Mouse (Mus musculus) left cerebral cortex, adult 9 months (tissue): Measurements from ENCODE around the gene Kctd6.
"Not testable (repeated sequence)": the region's sequence is repeated elsewhere in the genome, so short reads cannot be mapped to it uniquely, and the experiment has no call there.

Source experiments
- DNase-seq, 2 experiments: peaks; one replicate each; pipeline ENCODE4 v3.0.0; 2022; ENCODE audit warnings: low spot score in 2 of 2

Gene Kctd6

DNA sequence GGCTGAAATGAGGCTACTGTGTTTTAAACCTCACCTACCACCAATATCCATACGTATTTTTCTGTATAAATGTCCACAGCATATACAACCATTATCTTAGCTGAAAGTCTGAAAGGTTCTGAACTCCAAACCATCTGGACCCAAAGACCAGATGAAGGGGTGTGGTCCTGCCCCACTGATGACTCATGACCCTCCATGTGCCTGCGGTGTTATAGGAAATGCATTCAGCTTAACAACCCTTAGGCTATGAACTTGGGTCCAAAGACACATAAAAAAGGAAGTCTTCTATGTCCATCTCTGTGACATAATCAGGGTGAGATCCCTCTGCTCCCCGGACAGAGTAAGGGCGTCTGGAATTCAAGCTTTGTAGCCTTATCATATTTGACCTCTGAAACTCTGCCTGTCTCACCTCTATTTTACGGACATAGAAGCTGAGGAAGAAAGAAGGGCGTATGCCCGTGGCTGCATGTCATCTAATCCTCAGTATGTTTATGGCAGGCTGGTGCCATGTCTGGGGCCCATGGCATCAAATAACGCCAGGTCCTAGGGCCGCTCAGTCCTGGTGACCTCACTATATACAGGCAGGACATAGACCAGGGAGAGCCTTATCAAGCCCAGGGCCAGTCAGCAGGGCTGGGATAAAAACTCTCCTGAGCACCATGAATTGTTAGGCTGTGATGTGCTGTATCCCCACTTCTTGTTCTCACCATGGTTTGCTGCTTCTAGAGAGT is 36.4 kb downstream of the Kctd6 start:
- DNase-seq, result no peak

DNA sequence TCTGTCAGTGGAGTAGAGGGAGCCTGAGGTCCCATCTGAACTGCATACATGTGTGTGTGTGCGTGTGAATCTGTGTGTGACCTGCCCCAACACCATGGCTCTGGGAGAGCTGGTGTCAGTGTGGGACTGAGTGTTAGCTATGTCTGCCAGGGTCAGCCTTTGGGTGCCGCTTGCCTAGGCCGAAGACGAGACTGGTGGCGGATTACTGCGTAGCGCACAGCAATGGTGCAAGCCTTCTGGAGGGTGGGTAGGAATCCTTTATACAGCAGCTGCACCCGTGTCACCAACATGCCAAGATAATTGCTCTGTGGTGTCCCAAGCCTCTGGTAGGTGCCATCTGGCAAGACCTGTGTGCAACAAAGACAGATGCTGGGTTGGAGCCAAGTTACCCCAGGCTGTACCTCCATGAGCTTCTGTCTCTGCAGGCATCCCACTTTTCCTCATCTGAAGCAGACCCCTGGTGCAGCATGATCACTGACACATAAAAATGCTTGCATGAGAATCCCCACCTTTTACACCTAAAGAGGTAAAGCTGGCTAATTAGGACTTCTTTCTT is 37.5 kb downstream of the Kctd6 start:
- no peak for DNase-seq

DNA sequence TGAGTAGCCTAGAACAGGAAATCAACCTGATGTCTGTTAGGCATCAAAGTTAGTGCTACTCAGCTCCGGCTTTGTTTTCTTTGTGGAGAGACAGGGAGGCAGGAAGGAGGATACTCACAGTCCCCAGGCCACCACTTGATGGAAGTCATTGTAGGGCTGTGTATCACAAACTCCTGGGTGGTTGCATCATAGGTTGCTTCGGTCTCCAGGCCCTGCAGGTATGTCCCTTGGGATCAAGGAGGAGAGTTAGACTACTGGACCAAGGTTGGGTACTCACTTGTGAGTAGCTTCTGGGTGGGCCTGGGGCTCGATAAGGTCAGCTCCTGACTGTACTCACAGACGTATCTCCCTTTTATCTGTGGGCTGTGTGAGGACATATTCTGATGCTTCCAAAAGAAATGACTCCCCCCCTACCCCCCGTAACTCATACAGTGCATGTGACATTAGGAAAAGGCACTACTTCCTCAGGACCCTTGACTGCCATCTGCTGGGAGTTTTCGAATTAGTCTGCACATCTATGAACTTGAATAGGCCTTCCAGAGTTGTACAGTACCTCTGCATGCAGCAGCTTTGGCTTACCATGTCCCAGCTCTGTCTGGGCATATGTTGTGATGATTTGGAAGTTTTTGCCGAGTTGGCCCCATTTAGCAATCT is 41.3 kb downstream of the Kctd6 start:
- peak in 1 of 2 experiments; percentile 79 for DNase-seq

DNA sequence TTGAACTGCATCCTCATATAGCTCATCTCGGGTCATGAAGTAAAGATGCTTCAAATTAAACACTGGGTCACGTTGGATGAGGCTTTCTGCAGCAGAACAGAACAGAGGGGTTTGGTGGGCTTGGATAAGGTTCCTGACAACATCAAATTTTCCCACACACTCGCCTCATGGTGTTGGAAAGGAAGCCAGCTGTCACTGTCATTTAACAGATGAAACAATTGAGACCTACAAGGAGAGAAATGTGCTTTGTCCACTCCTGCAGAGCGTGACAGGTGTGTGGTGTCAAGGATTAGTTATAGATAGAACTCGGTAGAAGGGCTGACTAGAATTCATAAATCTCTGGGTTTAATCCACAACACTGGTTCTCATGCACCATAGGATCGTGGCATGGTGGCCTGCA is 42.1 kb downstream of the Kctd6 start:
- no peak for DNase-seq

DNA sequence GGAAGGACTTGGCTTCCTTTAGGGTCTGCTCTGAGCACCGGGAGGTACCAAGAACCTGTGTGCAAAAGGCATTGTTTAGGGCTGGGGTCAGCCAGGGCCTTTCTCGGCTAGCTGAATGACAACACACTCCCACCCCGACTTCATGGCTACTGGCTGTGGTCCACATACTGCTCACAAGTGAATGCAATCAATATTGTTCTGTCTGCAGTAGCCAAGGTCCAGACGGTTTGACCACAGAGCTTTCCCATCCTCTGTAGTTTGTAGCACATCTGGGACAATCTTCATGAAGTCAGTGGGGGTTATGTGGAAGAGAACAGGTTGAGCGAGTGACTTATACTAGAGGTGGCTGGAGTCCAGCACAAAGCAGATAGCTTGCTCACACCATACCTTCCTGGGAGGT is 42.9 kb downstream of the Kctd6 start:
- no peak for DNase-seq

- no peak for DNase-seq
Measured at GRCm38 (mm10) chr14:8257521-8258334, 43.8 kb downstream of the Kctd6 start.

GRCm38 (mm10) chr14:8258335-8258627 is 44.3 kb downstream of the Kctd6 start:
- DNase-seq, result no peak

DNA sequence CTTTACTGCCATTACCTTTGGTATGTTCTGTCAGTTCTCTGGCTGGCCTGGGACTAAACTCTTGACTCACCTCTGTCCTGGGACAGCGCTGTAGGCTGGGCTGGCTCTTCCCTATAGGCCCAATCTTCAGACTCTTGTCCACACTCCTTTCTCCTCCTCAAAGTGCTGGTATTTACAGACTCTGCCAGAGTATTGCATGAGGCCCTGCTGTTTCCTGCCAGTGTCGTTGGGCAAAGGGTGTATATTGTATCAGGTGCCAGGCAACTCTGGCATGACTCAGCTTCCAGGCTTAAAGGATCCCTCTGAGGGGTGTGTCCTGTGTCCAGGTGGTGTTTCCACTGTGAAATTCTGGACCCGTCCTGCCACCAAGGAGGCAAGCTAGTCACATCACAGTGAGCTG is 44.8 kb downstream of the Kctd6 start:
- no peak for DNase-seq

DNA sequence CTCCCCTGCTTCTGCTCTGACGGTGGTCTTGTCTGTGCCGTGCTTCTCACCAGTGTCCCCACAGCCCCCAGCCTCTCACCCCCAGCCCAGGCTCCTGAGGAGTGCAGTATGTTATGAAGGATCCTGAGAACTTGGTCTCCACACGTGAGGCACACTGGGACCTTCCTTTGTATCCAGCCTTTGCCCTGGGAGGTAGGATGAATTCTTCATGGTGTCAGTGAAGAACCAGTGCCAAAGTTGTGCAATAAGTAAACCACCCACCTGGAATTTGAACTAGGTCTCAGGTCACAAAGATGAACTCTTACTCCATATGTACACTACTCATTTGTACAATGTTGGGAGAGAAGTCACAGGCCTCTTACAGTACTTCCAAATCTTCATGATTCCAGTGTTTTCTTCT is 45.2 kb downstream of the Kctd6 start, which contains the start of gene Acox2:
Gene Acox2, minus strand, starts transcription at position 188 of the 400 bp plus-strand sequence.
- DNase-seq, result no peak

- no peak for DNase-seq
Measured at GRCm38 (mm10) chr14:8260214-8260613, 46.3 kb downstream of the Kctd6 start.

GRCm38 (mm10) chr14:8262242-8262641 is 48.3 kb downstream of the Kctd6 start:
- DNase-seq, result no peak

- DNase-seq, result no peak
Measured at GRCm38 (mm10) chr14:8264378-8264777, 50.4 kb downstream of the Kctd6 start.

DNA sequence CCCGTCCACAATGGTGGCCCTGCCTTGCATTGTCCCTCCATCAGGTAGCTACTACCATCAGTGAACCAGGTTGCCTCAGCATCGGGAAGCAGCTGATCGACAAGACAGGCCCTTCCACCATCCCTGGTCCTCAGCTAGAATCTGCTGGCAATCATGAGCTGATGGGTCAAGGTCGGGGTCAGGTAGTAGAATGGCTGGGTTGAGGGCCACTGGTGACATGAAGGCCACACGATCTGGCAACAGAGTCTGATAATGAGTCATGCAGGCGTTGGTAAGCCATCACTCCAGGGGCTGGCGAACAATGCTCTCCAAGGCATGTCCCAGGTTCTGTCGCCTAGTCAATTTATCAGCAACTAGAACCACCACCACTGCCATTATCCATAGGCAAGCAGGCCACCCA is 57.3 kb downstream of the Kctd6 start:
- not testable (repeated sequence) for DNase-seq
